ENCODE assay signal across 8 mouse cellular contexts in genomic region chr12:73052651-73053591, GRCm38 (mm10). TPM values are rescaled to one million over a fixed set of nuclear protein-coding genes. Genes with fewer than 3 reads are reported as not detected.
A peak's percentile ranks its signal among the peaks of the same experiment; 100 is the strongest.
DNase-seq lines count a peak whose midpoint lies in the region; ATAC-seq and TF ChIP-seq lines count a peak whose summit lies in the region.

No protein-coding gene starts in this region.

- no peaks in the 10 kb centered on the region for H3K9me3 ChIP-seq in lung, postnatal 0 days (ENCODE audit: low read length)
- H3K9me3 ChIP-seq in embryonic facial prominence, embryonic 15.5 days (replicated peaks) = no peaks in the 10 kb centered on the region
- H3K9me3 ChIP-seq in intestine, embryonic 15.5 days = no peaks in the 10 kb centered on the region

- no peak for TF ChIP-seq CTCF in lung, postnatal 0 days (IDR thresholded peaks at IDR 0.05)

- no peak overlapping the region for H3K9ac ChIP-seq in lung, postnatal 0 days (replicated peaks; ENCODE audit: low read depth)
- H3K9ac ChIP-seq in embryonic facial prominence, embryonic 15.5 days = peak overlapping the region; percentile 24; the same call in 1 of the 2 replicates
- H3K9ac ChIP-seq in intestine, embryonic 15.5 days = no peak overlapping the region

- WGBS in lung, postnatal 0 days = 13% methylated on average over 34 of the region's 34 CpGs
- WGBS in embryonic facial prominence, embryonic 15.5 days = 14% methylated on average over 34 of the region's 34 CpGs
- 6% methylated on average over 34 of the region's 34 CpGs for WGBS in intestine, embryonic 15.5 days

- H3K36me3 ChIP-seq in lung, postnatal 0 days (ENCODE audit: insufficient read depth, low read length) = no peaks in the 10 kb centered on the region
- H3K36me3 ChIP-seq in embryonic facial prominence, embryonic 15.5 days = no peaks in the 10 kb centered on the region
- no peaks in the 10 kb centered on the region for H3K36me3 ChIP-seq in intestine, embryonic 15.5 days

- peak; percentile 26 for ATAC-seq in lung, postnatal 0 days
- ATAC-seq in embryonic facial prominence, embryonic 15.5 days (ENCODE audit: insufficient number of reproducible peaks, low FRiP score, low TSS enrichment, low read depth) = peak; percentile 5; the same call in 1 of the 2 replicates
- ATAC-seq in intestine, embryonic 15.5 days = no peak; the same call in 1 of the 2 replicates

- peaks cover 7% of the 10 kb centered on the region; the same call in 1 of the 2 replicates for H3K4me1 ChIP-seq in lung, postnatal 0 days (ENCODE audit: insufficient read depth, low read depth, low read length)
- peaks cover 51% of the 10 kb centered on the region for H3K4me1 ChIP-seq in embryonic facial prominence, embryonic 15.5 days
- H3K4me1 ChIP-seq in intestine, embryonic 15.5 days (replicated peaks) = peaks cover 8% of the 10 kb centered on the region

- TF ChIP-seq EP300 in lung, postnatal 0 days (IDR thresholded peaks at IDR 0.05) = no peak

- peak overlapping the region; percentile 49 for H3K4me3 ChIP-seq in lung, postnatal 0 days (ENCODE audit: low read depth, low read length)
- peak overlapping the region; percentile 59 for H3K4me3 ChIP-seq in embryonic facial prominence, embryonic 15.5 days (replicated peaks)
- H3K4me3 ChIP-seq in intestine, embryonic 15.5 days (replicated peaks) = peak overlapping the region; percentile 48

- DNase-seq in lung, postnatal 0 days (ENCODE audit: low spot score) = no peak
- no peak for DNase-seq in lung, postnatal 25 days (ENCODE audit: low spot score)
- peak; percentile 12 for DNase-seq in naive thymus-derived CD4-positive, alpha-beta T cell, adult 2 months (ENCODE audit: low read depth)
- no peak for DNase-seq in ovary, postnatal 36 days (ENCODE audit: low spot score)
- no peak for DNase-seq in layer of hippocampus, adult 8-10 months (ENCODE audit: low spot score in 2 of 2)
- DNase-seq in right cerebral cortex, adult 18-20 months = no peak

- H3K4me2 ChIP-seq in lung, postnatal 0 days (replicated peaks; ENCODE audit: low read depth, low read length) = peak overlapping the region; percentile 85
- H3K4me2 ChIP-seq in embryonic facial prominence, embryonic 15.5 days (replicated peaks) = peak overlapping the region; percentile 86
- H3K4me2 ChIP-seq in intestine, embryonic 15.5 days (replicated peaks) = peak overlapping the region; percentile 94

- no peak overlapping the region for H3K27ac ChIP-seq in lung, postnatal 0 days (ENCODE audit: low read length)
- peak overlapping the region; percentile 85 for H3K27ac ChIP-seq in embryonic facial prominence, embryonic 15.5 days (replicated peaks)
- H3K27ac ChIP-seq in intestine, embryonic 15.5 days = no peak overlapping the region

- H3K27me3 ChIP-seq in lung, postnatal 0 days (replicated peaks; ENCODE audit: insufficient read depth, low read length) = peaks cover 53% of the 10 kb centered on the region
- H3K27me3 ChIP-seq in embryonic facial prominence, embryonic 15.5 days = peaks cover 68% of the 10 kb centered on the region
- peaks cover 89% of the 10 kb centered on the region for H3K27me3 ChIP-seq in intestine, embryonic 15.5 days (replicated peaks)

RNA-seq across cellular contexts. Expression of gene Six1, which starts 0.8 kb away (rescaled TPM):
- 0.70 and 0.92 TPM in 2 replicates for polyA plus RNA-seq in lung, postnatal 0 days (2015; fragmentation: Nextera tagmentation; extraction: Ambion mirVana)
- 40.0 and 48.3 TPM in 2 replicates for polyA plus RNA-seq in embryonic facial prominence, embryonic 15.5 days (2015; fragmentation: Nextera tagmentation; extraction: Ambion mirVana)
- polyA plus RNA-seq in intestine, embryonic 15.5 days (2015; fragmentation: Nextera tagmentation; extraction: Ambion mirVana) = 0.19 and 0.40 TPM in 2 replicates
- total RNA-seq in layer of hippocampus, adult 8-10 months (2022) = under 1 TPM in 3 of 4 experiments, not detected in 1; 0.14 to 0.19 (median 0.18) TPM

Comparison
In these comparisons a context has a peak if more than half of its experiments do, and no peak if none do; other contexts are left out.
1. RNA of gene Six1, which starts 0.8 kb away (polyA plus RNA-seq): 40.0 to 48.3 TPM in embryonic facial prominence, embryonic 15.5 days; 0.70 to 0.92 TPM in lung, postnatal 0 days and 0.19 to 0.40 TPM in intestine, embryonic 15.5 days; every median in the first group is over 10 times any median in the second.
2. Peak in every context shown above with its lines, with median percentiles within 50 percentile points of each other: H3K4me2 ChIP-seq and H3K4me3 ChIP-seq.